Mouse (Mus musculus): ENCODE data around the gene Crhr1. TPM values are rescaled to one million over a fixed set of nuclear protein-coding genes. Genes with fewer than 3 reads are reported as not detected.

Crhr1 gene
- total and polyA plus RNA-seq, 3 experiments, result not detected

GRCm38 (mm10) chr11:104095151-104095550 lies 37.5 kb upstream of the Crhr1 start:
- DNase-seq (ENCODE audit: low read depth, low spot score), result no peak
- Histone ChIP-seq H3K79me2 (ENCODE audit: control insufficient read depth, insufficient read depth, low read length, poor library complexity) (no peaks in the 10 kb centered on the region), H3K4me3 (ENCODE audit: control insufficient read depth in 1 of 2, insufficient read depth in 1 of 2, low read depth in 2 of 2, low read length in 2 of 2) (no peak overlapping the region), H3K36me3 (ENCODE audit: control insufficient read depth in 1 of 2, insufficient read depth in 2 of 2, low read length in 2 of 2) (no peaks in the 10 kb centered on the region), H3K9me3 (replicated peaks; ENCODE audit: insufficient read depth, low read length) (no peaks in the 10 kb centered on the region), H3K27ac (ENCODE audit: control insufficient read depth, low read depth, low read length) (no peak overlapping the region), H3K27me3 (ENCODE audit: control insufficient read depth in 1 of 2, insufficient read depth in 2 of 2, low read length in 2 of 2) (no peaks in the 10 kb centered on the region; a peak in 2 of 4 replicates), H3K4me1 (ENCODE audit: control insufficient read depth in 1 of 2, insufficient read depth in 2 of 2, low read length in 2 of 2) (no peaks in the 10 kb centered on the region), H3K9ac (ENCODE audit: control insufficient read depth, low read depth, low read length, poor library complexity, severe bottlenecking) (no peak overlapping the region)
- TF ChIP-seq CHD1 (IDR thresholded peaks at IDR 0.05; ENCODE audit: low read depth, low read length) (no peak), RCOR1 (IDR thresholded peaks at IDR 0.05; ENCODE audit: low read depth, low read length) (no peak), JUND (IDR thresholded peaks at IDR 0.05; ENCODE audit: low read depth, low read length) (no peak), MYC (IDR thresholded peaks at IDR 0.05; ENCODE audit: low read depth, low read length) (no peak), POLR2AphosphoS5 (IDR thresholded peaks at IDR 0.05; ENCODE audit: borderline replicate concordance, low read depth, low read length) (no peak), NELFE (IDR thresholded peaks at IDR 0.05; ENCODE audit: low read depth, low read length) (no peak), ZKSCAN1 (IDR thresholded peaks at IDR 0.05; ENCODE audit: low read depth, low read length) (no peak), NRF1 (IDR thresholded peaks at IDR 0.05; ENCODE audit: insufficient read depth, low read depth, low read length, poor library complexity, severe bottlenecking) (no peak), BHLHE40 (IDR thresholded peaks at IDR 0.05; ENCODE audit: borderline replicate concordance, low read depth, low read length) (no peak), ETS1 (IDR thresholded peaks at IDR 0.05; ENCODE audit: low read depth, low read length) (no peak), MYB (IDR thresholded peaks at IDR 0.05; ENCODE audit: low read depth, low read length) (no peak), TBP (IDR thresholded peaks at IDR 0.05; ENCODE audit: low read depth, low read length) (no peak), MAX (IDR thresholded peaks at IDR 0.05; ENCODE audit: low read length) (no peak), TAL1 (IDR thresholded peaks at IDR 0.05; ENCODE audit: low read length) (no peak), MAZ (IDR thresholded peaks at IDR 0.05; ENCODE audit: low read depth, low read length) (no peak), POLR2AphosphoS2 (IDR thresholded peaks at IDR 0.05; ENCODE audit: low read length) (no peak), EP300 (IDR thresholded peaks at IDR 0.05; ENCODE audit: low read depth in 1 of 2, low read length in 2 of 2) (no peak), E2F4 (IDR thresholded peaks at IDR 0.05; ENCODE audit: borderline replicate concordance, low read depth, low read length) (no peak), TCF12 (IDR thresholded peaks at IDR 0.05; ENCODE audit: low read depth, low read length) (no peak)

- DNase-seq (ENCODE audit: low read depth, low spot score), result no peak
- H3K4me1 ChIP-seq (ENCODE audit: control insufficient read depth in 1 of 2, insufficient read depth in 2 of 2, low read length in 2 of 2), result no peaks in the 10 kb centered on the region
- no peak for TF ChIP-seq MYB (IDR thresholded peaks at IDR 0.05; ENCODE audit: low read depth, low read length)
- no peak for TF ChIP-seq BHLHE40 (IDR thresholded peaks at IDR 0.05; ENCODE audit: borderline replicate concordance, low read depth, low read length)
- no peak for TF ChIP-seq SMC3 (IDR thresholded peaks at IDR 0.05; ENCODE audit: low read depth, low read length)
- no peak for TF ChIP-seq TBP (IDR thresholded peaks at IDR 0.05; ENCODE audit: low read depth, low read length)
- TF ChIP-seq ZNF384 (IDR thresholded peaks at IDR 0.05; ENCODE audit: low read depth, low read length), result no peak
- TF ChIP-seq USF1 (IDR thresholded peaks at IDR 0.05; ENCODE audit: low read depth, low read length), result no peak
- no peak for TF ChIP-seq NRF1 (IDR thresholded peaks at IDR 0.05; ENCODE audit: insufficient read depth, low read depth, low read length, poor library complexity, severe bottlenecking)
- no peak for TF ChIP-seq ELF1 (IDR thresholded peaks at IDR 0.05; ENCODE audit: low read depth, low read length)
- TF ChIP-seq POLR2A (IDR thresholded peaks at IDR 0.05; ENCODE audit: control insufficient read depth in 1 of 2, insufficient read depth in 1 of 2, low read depth in 1 of 2, low read length in 2 of 2, poor library complexity in 1 of 2), result no peak
- TF ChIP-seq GABPA (IDR thresholded peaks at IDR 0.05; ENCODE audit: low read depth, low read length), result no peak
- no peak for TF ChIP-seq RAD21 (IDR thresholded peaks at IDR 0.05; ENCODE audit: low read depth, low read length)
- TF ChIP-seq MAFK (IDR thresholded peaks at IDR 0.05; ENCODE audit: borderline replicate concordance, low read depth, low read length), result no peak
Measured at GRCm38 (mm10) chr11:104096536-104096935, 36.1 kb upstream of the Crhr1 start.

More at GRCm38 (mm10) chr11:104096536-104096935, 36.1 kb upstream of the Crhr1 start:
- H3K27me3 ChIP-seq (ENCODE audit: control insufficient read depth in 1 of 2, insufficient read depth in 2 of 2, low read length in 2 of 2), result no peaks in the 10 kb centered on the region; a peak in 2 of 4 replicates
- no peak overlapping the region for H3K4me3 ChIP-seq (ENCODE audit: control insufficient read depth in 1 of 2, insufficient read depth in 1 of 2, low read depth in 2 of 2, low read length in 2 of 2)
- H3K9me3 ChIP-seq (replicated peaks; ENCODE audit: insufficient read depth, low read length), result no peaks in the 10 kb centered on the region
- no peak overlapping the region for H3K9ac ChIP-seq (ENCODE audit: control insufficient read depth, low read depth, low read length, poor library complexity, severe bottlenecking)
- no peaks in the 10 kb centered on the region for H3K36me3 ChIP-seq (ENCODE audit: control insufficient read depth in 1 of 2, insufficient read depth in 2 of 2, low read length in 2 of 2)
- no peak overlapping the region for H3K27ac ChIP-seq (ENCODE audit: control insufficient read depth, low read depth, low read length)
- H3K79me2 ChIP-seq (ENCODE audit: control insufficient read depth, insufficient read depth, low read length, poor library complexity), result no peaks in the 10 kb centered on the region

Data from MEL (cell line).